Mouse (Mus musculus): ENCODE results near the gene Dohh.

GRCm38 (mm10) chr10:81396749-81397148 is 12.5 kb downstream of the Dohh start:
- TF ChIP-seq CTCF (IDR thresholded peaks at IDR 0.05; ENCODE audit: extremely low read depth, insufficient read depth, insufficient read length, insufficient replicate concordance), result no peak
- TF ChIP-seq POLR2A (IDR thresholded peaks at IDR 0.05; ENCODE audit: low read depth, low read length), result no peak

Data from spleen, adult 2 months (tissue).